Mouse (Mus musculus) midbrain, embryonic 11.5 days (tissue): ENCODE results near the gene Bad. TPM values are rescaled to one million over a fixed set of nuclear protein-coding genes. Genes with fewer than 3 reads are reported as not detected.
A peak's percentile ranks its signal among the peaks of the same experiment; 100 is the strongest.

Experiments used
- ATAC-seq: fragments of 200-750 bp; cut with Nextera tagmentation; 2 replicates; pipeline ENCODE4 v1.8.0; 2017; ENCODE audit warnings: moderate TSS enrichment, moderate library complexity; ENCODE audit not compliant: low FRiP score
- DNase-seq: peaks from one replicate; pipeline ENCODE4 v3.0.0; 2015; ENCODE audit warnings: low spot score; ENCODE audit errors: missing footprints
- H3K27ac ChIP-seq: fragments of 300-500 bp; sonication (generic); 2 replicates; pipeline ENCODE4 v1.5.1; 2014; ENCODE audit warnings: low read depth, low read length
- H3K27me3 ChIP-seq: fragments of 300-500 bp; sonication (generic); 2 replicates; pipeline ENCODE4 v1.6.1; 2014; ENCODE audit warnings: mild to moderate bottlenecking, low read length, moderate library complexity, mixed read lengths; ENCODE audit not compliant: control insufficient read depth, insufficient read depth
- H3K36me3 ChIP-seq: fragments of 300-500 bp; sonication (generic); 2 replicates; pipeline ENCODE4 v1.6.1; 2014; ENCODE audit warnings: mild to moderate bottlenecking, low read length, moderate library complexity, mixed read lengths; ENCODE audit not compliant: control insufficient read depth, insufficient read depth
- H3K4me1 ChIP-seq: fragments of 300-500 bp; sonication (generic); 2 replicates; pipeline ENCODE4 v1.6.1; 2014; ENCODE audit warnings: low read length; ENCODE audit not compliant: control insufficient read depth, insufficient read depth
- H3K4me2 ChIP-seq: fragments of 300-500 bp; sonication (generic); 2 replicates; pipeline ENCODE4 v1.6.1; 2014; ENCODE audit warnings: mild to moderate bottlenecking, moderate library complexity
- H3K4me3 ChIP-seq: fragments of 300-500 bp; sonication (generic); 2 replicates; pipeline ENCODE4 v1.5.1; 2014; ENCODE audit warnings: low read depth, low read length
- H3K9ac ChIP-seq: fragments of 300-500 bp; sonication (generic); 2 replicates; pipeline ENCODE4 v1.6.1; 2014; ENCODE audit warnings: low read length
- H3K9me3 ChIP-seq: fragments of 300-500 bp; sonication (generic); 2 replicates; pipeline ENCODE4 v1.6.1; 2016; ENCODE audit warnings: low read length; ENCODE audit not compliant: control insufficient read depth
- WGBS: fragments of 180-500 bp; shearing (Covaris S2); extraction: QIAGEN DNeasy Blood & Tissue Kit; methylation state at CpG from one replicate; pipeline ENCODE4 v1.1.7; 2014; 5-methylcytosine and 5-hydroxymethylcytosine counted together
- polyA plus RNA-seq: library from polyadenylated mRNA; unstranded; fragments of >200 nt; fragmentation: Nextera tagmentation; extraction: Ambion mirVana; gene quantifications from 2 replicates; pipeline ENCODE4 v1.2.1, GENCODE M21; 2014

Bad gene
- polyA plus RNA-seq, 1 experiment from 2014 or later: 55.9 TPM

GRCm38 (mm10) chr19:6913036-6913435 is 28.6 kb upstream of the Bad start:
- peaks cover 16% of the 10 kb centered on the region for H3K4me1 ChIP-seq
- no peak overlapping the region for H3K9ac ChIP-seq
- H3K4me2 ChIP-seq: no peak overlapping the region
- no peak overlapping the region for H3K4me3 ChIP-seq
- H3K27ac ChIP-seq: no peak overlapping the region
- no peak for ATAC-seq
- 86% methylated on average over 6 of the region's 6 CpGs for WGBS
- H3K36me3 ChIP-seq: peaks cover 10% of the 10 kb centered on the region
- no peaks in the 10 kb centered on the region for H3K27me3 ChIP-seq
- DNase-seq: no peak
- no peaks in the 10 kb centered on the region for H3K9me3 ChIP-seq

GRCm38 (mm10) chr19:6913991-6914390 is 27.7 kb upstream of the Bad start:
- no peak for ATAC-seq
- 86% methylated on average over 11 of the region's 11 CpGs for WGBS
- H3K4me2 ChIP-seq: no peak overlapping the region
- no peak overlapping the region for H3K9ac ChIP-seq
- H3K4me3 ChIP-seq: no peak overlapping the region
- H3K27ac ChIP-seq: no peak overlapping the region
- peaks cover 10% of the 10 kb centered on the region for H3K36me3 ChIP-seq
- no peaks in the 10 kb centered on the region for H3K9me3 ChIP-seq
- DNase-seq: no peak
- peaks cover 7% of the 10 kb centered on the region for H3K4me1 ChIP-seq
- no peaks in the 10 kb centered on the region for H3K27me3 ChIP-seq

- Histone ChIP-seq H3K4me1 (peaks cover 6% of the 10 kb centered on the region), H3K4me2 (no peak overlapping the region), H3K4me3 (no peak overlapping the region), H3K9me3 (no peaks in the 10 kb centered on the region), H3K27me3 (no peaks in the 10 kb centered on the region), H3K9ac (no peak overlapping the region), H3K36me3 (peaks cover 10% of the 10 kb centered on the region), H3K27ac (no peak overlapping the region)
- ATAC-seq: no peak
- 86% methylated on average over 9 of the region's 9 CpGs for WGBS
- no peak for DNase-seq
These were observed 27.1 kb upstream of the Bad start for GRCm38 (mm10) chr19:6914540-6914939.

GRCm38 (mm10) chr19:6915276-6915675 is 26.4 kb upstream of the Bad start:
- 90% methylated on average over 4 of the region's 4 CpGs for WGBS
- Histone ChIP-seq H3K4me3 (no peak overlapping the region), H3K27ac (no peak overlapping the region), H3K36me3 (peaks cover 10% of the 10 kb centered on the region), H3K27me3 (no peaks in the 10 kb centered on the region), H3K9me3 (no peaks in the 10 kb centered on the region), H3K4me1 (peaks cover 10% of the 10 kb centered on the region), H3K9ac (no peak overlapping the region), H3K4me2 (no peak overlapping the region)
- no peak for DNase-seq
- no peak for ATAC-seq

GRCm38 (mm10) chr19:6916496-6916895 is 25.2 kb upstream of the Bad start:
- Histone ChIP-seq H3K36me3 (peaks cover 8% of the 10 kb centered on the region), H3K4me2 (no peak overlapping the region), H3K4me3 (no peak overlapping the region), H3K27me3 (no peaks in the 10 kb centered on the region), H3K4me1 (peaks cover 12% of the 10 kb centered on the region), H3K27ac (no peak overlapping the region), H3K9ac (no peak overlapping the region), H3K9me3 (no peaks in the 10 kb centered on the region)
- ATAC-seq (no peak), DNase-seq (peak; percentile 62)
- 90% methylated on average over 4 of the region's 4 CpGs for WGBS

- Histone ChIP-seq H3K4me3 (no peak overlapping the region), H3K4me1 (peaks cover 17% of the 10 kb centered on the region), H3K36me3 (no peaks in the 10 kb centered on the region; the same call in 1 of the 2 replicates), H3K27ac (no peak overlapping the region), H3K9ac (no peak overlapping the region), H3K9me3 (no peaks in the 10 kb centered on the region), H3K27me3 (peaks cover 10% of the 10 kb centered on the region), H3K4me2 (no peak overlapping the region)
- ATAC-seq (no peak), DNase-seq (no peak)
- WGBS: 95% methylated on average over 4 of the region's 4 CpGs
These were observed 23.3 kb upstream of the Bad start for GRCm38 (mm10) chr19:6918321-6918720.

GRCm38 (mm10) chr19:6919431-6919830 is 22.2 kb upstream of the Bad start:
- H3K4me1 ChIP-seq: peaks cover 17% of the 10 kb centered on the region
- peaks cover 21% of the 10 kb centered on the region for H3K27me3 ChIP-seq
- ATAC-seq (no peak), DNase-seq (no peak)
- H3K36me3 ChIP-seq: no peaks in the 10 kb centered on the region
- H3K4me3 ChIP-seq: no peak overlapping the region
- no peak overlapping the region for H3K27ac ChIP-seq
- no peak overlapping the region for H3K9ac ChIP-seq
- no peak overlapping the region for H3K4me2 ChIP-seq
- H3K9me3 ChIP-seq: no peaks in the 10 kb centered on the region

GRCm38 (mm10) chr19:6919876-6920740 is 21.6 kb upstream of the Bad start:
- ATAC-seq (no peak), DNase-seq (peak; percentile 84)
- Histone ChIP-seq H3K9ac (peak overlapping the region; percentile 89), H3K27ac (no peak overlapping the region), H3K4me2 (peak overlapping the region; percentile 97), H3K4me3 (peak overlapping the region; percentile 80), H3K4me1 (peaks cover 17% of the 10 kb centered on the region), H3K9me3 (no peaks in the 10 kb centered on the region), H3K36me3 (no peaks in the 10 kb centered on the region), H3K27me3 (peaks cover 27% of the 10 kb centered on the region)
- 43% methylated on average over 8 of the region's 8 CpGs for WGBS

GRCm38 (mm10) chr19:6920741-6921636 is 20.7 kb upstream of the Bad start:
- H3K4me3 ChIP-seq: peak overlapping the region; percentile 80
- H3K9me3 ChIP-seq: no peaks in the 10 kb centered on the region
- no peaks in the 10 kb centered on the region for H3K36me3 ChIP-seq
- DNase-seq: peak; percentile 95
- H3K9ac ChIP-seq: peak overlapping the region; percentile 89
- H3K27me3 ChIP-seq: peaks cover 36% of the 10 kb centered on the region
- H3K4me2 ChIP-seq: peak overlapping the region; percentile 97
- WGBS: 1% methylated on average over 46 of the region's 48 CpGs
- H3K4me1 ChIP-seq: peaks cover 17% of the 10 kb centered on the region
- peak; percentile 2; the same call in 1 of the 2 replicates for ATAC-seq
- peak overlapping the region; percentile 84 for H3K27ac ChIP-seq
